Mouse (Mus musculus): ENCODE data around the gene Fzd5. TPM values are rescaled to one million over a fixed set of nuclear protein-coding genes. Genes with fewer than 3 reads are reported as not detected.

The Fzd5 gene
- polyA plus RNA-seq, 1 experiment from 2014 or later = 2.6 TPM

GRCm38 (mm10) chr1:64705230-64705629 is 32.3 kb downstream of the Fzd5 start:
- DNase-seq (peak; percentile 87), ATAC-seq (ENCODE audit: insufficient read depth) (peak; percentile 49; the same call in 1 of the 2 replicates)
- Histone ChIP-seq H3K9me3 (ENCODE audit: low read depth, low read length) (no peaks in the 10 kb centered on the region), H3K27ac (ENCODE audit: low read depth) (no peak overlapping the region), H3K36me3 (ENCODE audit: insufficient read depth) (peaks cover 24% of the 10 kb centered on the region), H3K9ac (no peak overlapping the region), H3K4me2 (no peak overlapping the region), H3K27me3 (ENCODE audit: insufficient read depth, low read length) (no peaks in the 10 kb centered on the region), H3K4me3 (ENCODE audit: low read depth, low read length) (no peak overlapping the region), H3K4me1 (ENCODE audit: insufficient read depth) (no peaks in the 10 kb centered on the region)
- WGBS = 45% methylated on average over 6 of the region's 6 CpGs
- peak; percentile 71 for TF ChIP-seq CTCF (IDR thresholded peaks at IDR 0.05; ENCODE audit: low read depth)

GRCm38 (mm10) chr1:64701780-64702179 is 35.8 kb downstream of the Fzd5 start:
- H3K36me3 ChIP-seq (ENCODE audit: insufficient read depth) = peaks cover 17% of the 10 kb centered on the region; the same call in 1 of the 2 replicates
- no peak for ATAC-seq (ENCODE audit: insufficient read depth)
- H3K27me3 ChIP-seq (ENCODE audit: insufficient read depth, low read length) = no peaks in the 10 kb centered on the region
- no peak overlapping the region for H3K4me2 ChIP-seq
- no peak overlapping the region for H3K9ac ChIP-seq
- TF ChIP-seq CTCF (IDR thresholded peaks at IDR 0.05; ENCODE audit: low read depth) = no peak
- H3K27ac ChIP-seq (ENCODE audit: low read depth) = no peak overlapping the region
- DNase-seq = no peak
- no peaks in the 10 kb centered on the region for H3K9me3 ChIP-seq (ENCODE audit: low read depth, low read length)
- H3K4me1 ChIP-seq (ENCODE audit: insufficient read depth) = no peaks in the 10 kb centered on the region
- no peak overlapping the region for H3K4me3 ChIP-seq (ENCODE audit: low read depth, low read length)
- 71% methylated on average over 3 of the region's 3 CpGs for WGBS

- DNase-seq (no peak), ATAC-seq (ENCODE audit: insufficient read depth) (no peak)
- H3K27ac ChIP-seq (ENCODE audit: low read depth) = no peak overlapping the region
- no peak overlapping the region for H3K4me3 ChIP-seq (ENCODE audit: low read depth, low read length)
- H3K27me3 ChIP-seq (ENCODE audit: insufficient read depth, low read length) = no peaks in the 10 kb centered on the region
- no peak for TF ChIP-seq CTCF (IDR thresholded peaks at IDR 0.05; ENCODE audit: low read depth)
- H3K4me2 ChIP-seq = no peak overlapping the region
- no peaks in the 10 kb centered on the region for H3K9me3 ChIP-seq (ENCODE audit: low read depth, low read length)
- no peak overlapping the region for H3K9ac ChIP-seq
- WGBS = 87% methylated on average over 3 of the region's 3 CpGs
- no peaks in the 10 kb centered on the region for H3K36me3 ChIP-seq (ENCODE audit: insufficient read depth)
- no peaks in the 10 kb centered on the region; the same call in 1 of the 2 replicates for H3K4me1 ChIP-seq (ENCODE audit: insufficient read depth)
These were observed 42.4 kb downstream of the Fzd5 start for GRCm38 (mm10) chr1:64695156-64695555.

GRCm38 (mm10) chr1:64691581-64691980 is 46.0 kb downstream of the Fzd5 start:
- no peak for TF ChIP-seq CTCF (IDR thresholded peaks at IDR 0.05; ENCODE audit: low read depth)
- Histone ChIP-seq H3K4me3 (ENCODE audit: low read depth, low read length) (peak overlapping the region; percentile 88), H3K9me3 (ENCODE audit: low read depth, low read length) (no peaks in the 10 kb centered on the region), H3K9ac (peak overlapping the region; percentile 76), H3K27ac (ENCODE audit: low read depth) (0 out of 2 replicates have a peak overlapping the region, but pooled peaks have one; percentile 73), H3K4me2 (peak overlapping the region; percentile 87), H3K27me3 (ENCODE audit: insufficient read depth, low read length) (no peaks in the 10 kb centered on the region), H3K36me3 (ENCODE audit: insufficient read depth) (no peaks in the 10 kb centered on the region), H3K4me1 (ENCODE audit: insufficient read depth) (no peaks in the 10 kb centered on the region; the same call in 1 of the 2 replicates)
- peak; percentile 5 for DNase-seq
- ATAC-seq (ENCODE audit: insufficient read depth) = no peak
- 3% methylated on average over 9 of the region's 9 CpGs for WGBS

GRCm38 (mm10) chr1:64691121-64691551 is 46.4 kb downstream of the Fzd5 start:
- DNase-seq = peak; percentile 48
- Histone ChIP-seq H3K4me1 (ENCODE audit: insufficient read depth) (no peaks in the 10 kb centered on the region; the same call in 1 of the 2 replicates), H3K4me2 (peak overlapping the region; percentile 87), H3K9me3 (ENCODE audit: low read depth, low read length) (no peaks in the 10 kb centered on the region), H3K36me3 (ENCODE audit: insufficient read depth) (no peaks in the 10 kb centered on the region), H3K4me3 (ENCODE audit: low read depth, low read length) (peak overlapping the region; percentile 88), H3K9ac (peak overlapping the region; percentile 76), H3K27me3 (ENCODE audit: insufficient read depth, low read length) (no peaks in the 10 kb centered on the region), H3K27ac (ENCODE audit: low read depth) (peak overlapping the region; percentile 73; the same call in 1 of the 2 replicates)
- WGBS = under 1% methylated on average over 48 of the region's 55 CpGs
- no peak; the same call in 1 of the 2 replicates for ATAC-seq (ENCODE audit: insufficient read depth)
- TF ChIP-seq CTCF (IDR thresholded peaks at IDR 0.05; ENCODE audit: low read depth) = no peak

GRCm38 (mm10) chr1:64690213-64691013 is 47.1 kb downstream of the Fzd5 start, which contains the start of gene Ccnyl1:
TSS of gene Ccnyl1 (plus strand) at chr1:64690455.
- peak; percentile 98 for ATAC-seq (ENCODE audit: insufficient read depth)
- H3K4me3 ChIP-seq (ENCODE audit: low read depth, low read length) = peak within 1 kb of the TSS; percentile 88

GRCm38 (mm10) chr1:64689561-64690212 is 47.9 kb downstream of the Fzd5 start:
- no peak for TF ChIP-seq CTCF (IDR thresholded peaks at IDR 0.05; ENCODE audit: low read depth)
- peak overlapping the region; percentile 90 for H3K4me2 ChIP-seq
- WGBS = 20% methylated on average over 9 of the region's 9 CpGs
- no peaks in the 10 kb centered on the region for H3K27me3 ChIP-seq (ENCODE audit: insufficient read depth, low read length)
- H3K36me3 ChIP-seq (ENCODE audit: insufficient read depth) = no peaks in the 10 kb centered on the region
- H3K27ac ChIP-seq (ENCODE audit: low read depth) = peak overlapping the region; percentile 72; the same call in 1 of the 2 replicates
- DNase-seq (no peak), ATAC-seq (ENCODE audit: insufficient read depth) (no peak)
- H3K4me1 ChIP-seq (ENCODE audit: insufficient read depth) = no peaks in the 10 kb centered on the region; the same call in 1 of the 2 replicates
- peak overlapping the region; percentile 88 for H3K4me3 ChIP-seq (ENCODE audit: low read depth, low read length)
- peak overlapping the region; percentile 62 for H3K9ac ChIP-seq
- no peaks in the 10 kb centered on the region for H3K9me3 ChIP-seq (ENCODE audit: low read depth, low read length)

More at GRCm38 (mm10) chr1:64690213-64691013, 47.1 kb downstream of the Fzd5 start, which contains the start of gene Ccnyl1:
- no peaks in the 10 kb centered on the region for H3K36me3 ChIP-seq (ENCODE audit: insufficient read depth)
- DNase-seq = peak; percentile 99
- H3K9me3 ChIP-seq (ENCODE audit: low read depth, low read length) = no peaks in the 10 kb centered on the region
- WGBS = under 1% methylated on average over 65 of the region's 71 CpGs
- no peaks in the 10 kb centered on the region; the same call in 1 of the 2 replicates for H3K4me1 ChIP-seq (ENCODE audit: insufficient read depth)
- peak within 1 kb of the TSS; percentile 76 for H3K9ac ChIP-seq
- H3K27ac ChIP-seq (ENCODE audit: low read depth) = peak within 1 kb of the TSS; percentile 73
- H3K4me2 ChIP-seq = peak within 1 kb of the TSS; percentile 90
- H3K27me3 ChIP-seq (ENCODE audit: insufficient read depth, low read length) = no peaks in the 10 kb centered on the region
- no peak for TF ChIP-seq CTCF (IDR thresholded peaks at IDR 0.05; ENCODE audit: low read depth)
